ENCODE assay signal across 1 mouse cellular context in the genomic region with DNA sequence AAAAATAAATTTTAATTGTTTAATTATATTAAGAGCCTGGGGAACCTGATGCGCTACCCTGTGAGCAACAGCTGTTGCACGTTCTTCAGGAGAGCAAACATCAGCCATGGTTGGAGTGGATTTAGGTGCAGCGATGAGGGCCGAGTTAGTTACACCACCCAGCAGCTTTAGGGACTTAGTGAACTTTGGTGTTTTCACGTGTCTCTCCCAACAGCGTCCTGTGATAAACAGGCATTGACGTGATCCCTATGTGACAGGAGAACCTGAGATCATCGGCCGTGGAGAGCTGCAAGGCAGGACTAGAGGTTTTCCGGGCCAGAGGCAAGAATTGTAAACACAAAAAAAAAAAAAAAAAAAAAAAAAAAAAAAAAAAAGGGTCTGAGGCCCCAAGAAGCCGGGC.
A peak's percentile ranks its signal among the peaks of the same experiment; 100 is the strongest.
TF ChIP-seq lines count a peak whose summit lies in the region.

No protein-coding gene starts in this region.

TF ChIP-seq in CH12.LX, 34 proteins besides CTCF, POLR2A, EP300 and RAD21:
- TF ChIP-seq BHLHE40 (IDR thresholded peaks at IDR 0.05; ENCODE audit: low read depth, low read length) (no peak), ZNF384 (IDR thresholded peaks at IDR 0.05; ENCODE audit: low read depth, low read length) (peak; percentile 15; the same call in 1 of the 2 replicates)
